Mouse (Mus musculus) thymus, adult 2 months (tissue): ENCODE results near the gene Cdc42bpa. TPM values are rescaled to one million over a fixed set of nuclear protein-coding genes. Genes with fewer than 3 reads are reported as not detected.

Experiments
- DNase-seq: peaks from one replicate; pipeline ENCODE4 v3.0.0; 2021
- H3K27ac ChIP-seq: fragments of 200-500 bp; 2 replicates; pipeline ENCODE4 v1.5.1; 2012; ENCODE audit warnings: low read length, control low read depth; ENCODE audit not compliant: control insufficient read depth, insufficient read depth
- H3K27me3 ChIP-seq: fragments of 200-500 bp; 2 replicates; pipeline ENCODE4 v1.6.1; 2012; ENCODE audit warnings: mild to moderate bottlenecking, low read length, moderate library complexity, mixed read lengths; ENCODE audit not compliant: control insufficient read depth, insufficient read depth
- H3K36me3 ChIP-seq: fragments of 200-500 bp; 2 replicates; pipeline ENCODE4 v1.6.1; 2012; ENCODE audit warnings: mild to moderate bottlenecking, low read length, moderate library complexity; ENCODE audit not compliant: control insufficient read depth, insufficient read depth
- H3K4me1 ChIP-seq: fragments of 200-500 bp; replicated peaks from 2 replicates; pipeline ENCODE4 v1.6.1; 2012; ENCODE audit warnings: low read length; ENCODE audit not compliant: control insufficient read depth, insufficient read depth
- H3K4me3 ChIP-seq: fragments of 200-500 bp; 2 replicates; pipeline ENCODE4 v1.5.1; 2012; ENCODE audit warnings: mild to moderate bottlenecking, low read length, control low read depth, moderate library complexity; ENCODE audit not compliant: control insufficient read depth, insufficient read depth
- CTCF ChIP-seq: fragments of 200-500 bp; IDR thresholded peaks from 2 replicates; pipeline ENCODE4 v1.5.1; 2012; ENCODE audit warnings: mild to moderate bottlenecking, control low read depth, low read length, moderate library complexity, borderline replicate concordance; ENCODE audit not compliant: control insufficient read depth, poor library complexity, insufficient read depth; ENCODE audit errors: extremely low read depth
- POLR2A ChIP-seq: fragments of 200-500 bp; IDR thresholded peaks from 2 replicates; pipeline ENCODE4 v1.6.1; 2012; ENCODE audit warnings: mild to moderate bottlenecking, low read length, control low read depth, moderate library complexity; ENCODE audit not compliant: control insufficient read depth, poor library complexity, insufficient read depth; ENCODE audit errors: extremely low read depth
- WGBS: fragments of 180-500 bp; shearing (Covaris S2); methylation state at CpG from one replicate; pipeline ENCODE4 v1.1.7; 2018; 5-methylcytosine and 5-hydroxymethylcytosine counted together
- polyA plus RNA-seq: library from polyadenylated mRNA; depleted of rRNA; stranded (reverse); fragments of >200 nt; gene quantifications from 2 replicates; pipeline ENCODE4 v1.2.3, GENCODE M21; 2012; rRNA removed

The Cdc42bpa gene
- polyA plus RNA-seq: 3.4 and 3.9 TPM in 2 replicates

DNA sequence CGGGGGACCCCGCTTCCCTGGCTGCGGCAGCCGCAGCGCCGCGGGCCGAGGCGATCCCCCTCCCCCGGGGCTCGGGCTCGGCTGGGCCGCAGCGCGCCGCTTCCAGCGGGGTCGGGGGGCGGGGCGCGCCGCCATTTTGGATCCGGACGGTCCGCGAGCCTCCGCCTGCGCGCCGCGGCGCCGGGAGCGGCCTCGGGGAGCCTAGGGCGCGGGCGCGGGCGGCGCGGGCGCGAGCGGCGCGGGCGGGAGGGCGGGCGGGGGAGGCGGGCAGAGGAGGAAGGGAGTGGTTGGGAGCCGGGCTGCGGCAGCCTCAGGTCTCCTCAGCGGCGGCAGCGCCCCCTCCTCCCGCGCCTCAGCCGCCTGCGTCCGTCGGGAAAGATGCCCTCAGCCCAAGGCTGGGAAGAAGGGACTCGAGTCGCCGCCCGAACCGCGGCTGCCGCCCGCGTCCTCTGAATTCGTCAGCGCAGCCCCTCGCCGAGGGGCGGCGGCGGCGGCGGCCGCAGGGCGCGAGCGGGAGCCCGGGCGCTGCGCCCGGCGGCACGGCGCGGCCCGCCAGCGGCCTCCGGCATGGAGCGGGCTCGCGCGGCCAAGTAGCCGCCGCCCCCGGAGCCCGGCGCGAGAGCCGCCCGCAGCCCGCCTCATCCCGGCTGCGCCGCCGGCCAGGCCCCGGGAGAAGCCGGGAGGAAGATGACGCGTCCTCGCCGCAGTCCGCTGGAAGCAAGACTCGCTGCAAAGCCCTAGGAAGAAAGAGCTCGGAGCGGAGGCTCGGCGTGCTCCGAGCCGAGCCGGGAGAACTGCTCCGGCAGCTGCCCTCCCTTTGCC is at the start of gene Cdc42bpa:
Gene Cdc42bpa, plus strand, starts transcription at position 752 of the 822 bp plus-strand sequence.
- peaks cover 9% of the 10 kb centered on the region for H3K27me3 ChIP-seq
- peak within 1 kb of the TSS; percentile 56 for H3K4me3 ChIP-seq
- H3K4me1 ChIP-seq: peaks cover 6% of the 10 kb centered on the region; the same call in 1 of the 2 replicates
- peak; percentile 61 for DNase-seq
- WGBS: 3% methylated on average over 109 of the region's 128 CpGs
- no peak within 1 kb of the TSS for H3K27ac ChIP-seq
- TF ChIP-seq POLR2A (no peak), CTCF (0 out of 2 replicates have a peak, but pooled peaks have one; percentile 37)
- H3K36me3 ChIP-seq: no peaks in the 10 kb centered on the region

DNA sequence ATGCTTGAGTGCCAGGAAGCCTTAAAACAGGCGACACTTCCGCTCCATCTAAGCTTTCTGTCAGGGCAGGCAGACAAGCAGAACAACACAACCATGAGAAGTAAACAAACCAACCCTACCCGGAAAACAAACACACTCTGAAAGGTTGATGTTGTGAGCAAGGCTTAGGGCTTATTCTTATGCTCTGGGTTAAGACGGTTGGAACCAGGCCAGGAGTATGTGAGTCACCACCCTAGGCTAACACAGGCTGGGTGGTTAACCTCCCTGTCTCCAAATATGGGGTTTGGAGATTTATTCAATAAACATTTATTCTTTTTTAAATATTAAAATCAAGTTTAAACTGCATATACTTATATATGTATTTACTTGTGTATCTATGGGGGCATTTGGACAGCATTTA is 46.8 kb upstream of the Cdc42bpa start:
- Histone ChIP-seq H3K27ac (no peak overlapping the region), H3K27me3 (no peaks in the 10 kb centered on the region), H3K36me3 (no peaks in the 10 kb centered on the region), H3K4me1 (no peaks in the 10 kb centered on the region), H3K4me3 (no peak overlapping the region)
- no peak for DNase-seq
- TF ChIP-seq POLR2A (no peak), CTCF (no peak)
- 86% methylated on average over 4 of the region's 4 CpGs for WGBS

DNA sequence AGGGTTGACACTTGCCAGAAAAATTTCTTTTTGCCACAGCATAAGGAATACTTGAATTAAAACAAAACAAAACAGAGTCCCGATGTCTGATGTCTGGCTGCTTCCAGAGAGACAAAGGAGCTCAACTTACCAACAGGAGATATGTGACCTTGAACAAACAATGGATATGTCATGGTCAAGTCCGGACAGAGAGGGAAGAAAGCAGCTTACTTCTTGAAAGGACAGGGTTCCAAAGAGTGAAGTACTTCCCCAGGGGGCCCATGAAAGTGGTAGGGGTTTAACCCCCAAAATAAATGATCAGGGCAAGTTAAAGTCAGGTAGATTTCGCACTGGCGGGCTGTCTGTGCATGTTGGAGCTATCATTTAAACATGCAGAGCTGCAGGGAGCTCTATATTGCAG is 43.2 kb upstream of the Cdc42bpa start:
- DNase-seq: no peak
- Histone ChIP-seq H3K27me3 (no peaks in the 10 kb centered on the region), H3K27ac (no peak overlapping the region), H3K4me3 (no peak overlapping the region), H3K36me3 (no peaks in the 10 kb centered on the region), H3K4me1 (no peaks in the 10 kb centered on the region)
- TF ChIP-seq POLR2A: no peak
- no peak for TF ChIP-seq CTCF
- 81% methylated on average over 4 of the region's 4 CpGs for whole genome bisulfite sequencing

DNA sequence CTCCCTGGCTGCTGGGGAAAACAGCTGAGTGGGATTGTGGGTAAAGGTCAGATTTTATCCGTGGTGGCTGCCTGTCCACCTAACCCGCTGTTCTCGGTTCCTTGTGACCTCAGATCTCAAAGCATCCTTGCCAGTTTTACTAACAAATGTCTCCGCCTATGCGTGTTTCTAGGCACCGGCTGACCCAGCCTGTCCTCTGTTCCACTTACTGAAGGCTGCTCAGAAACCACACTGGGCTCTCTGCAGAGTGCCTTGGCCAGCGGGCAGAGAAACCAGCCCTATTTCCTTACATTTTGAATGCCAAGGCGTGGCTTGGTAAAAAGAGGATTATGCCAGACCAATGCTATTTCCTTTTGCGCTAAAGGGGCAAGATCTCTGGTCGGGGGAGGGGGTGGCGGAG is 42.8 kb upstream of the Cdc42bpa start:
- H3K27ac ChIP-seq: no peak overlapping the region
- H3K36me3 ChIP-seq: no peaks in the 10 kb centered on the region
- no peaks in the 10 kb centered on the region for H3K4me1 ChIP-seq
- no peak for DNase-seq
- 80% methylated on average over 11 of the region's 11 CpGs for WGBS
- H3K4me3 ChIP-seq: no peak overlapping the region
- H3K27me3 ChIP-seq: no peaks in the 10 kb centered on the region
- no peak for TF ChIP-seq CTCF
- TF ChIP-seq POLR2A: no peak

DNA sequence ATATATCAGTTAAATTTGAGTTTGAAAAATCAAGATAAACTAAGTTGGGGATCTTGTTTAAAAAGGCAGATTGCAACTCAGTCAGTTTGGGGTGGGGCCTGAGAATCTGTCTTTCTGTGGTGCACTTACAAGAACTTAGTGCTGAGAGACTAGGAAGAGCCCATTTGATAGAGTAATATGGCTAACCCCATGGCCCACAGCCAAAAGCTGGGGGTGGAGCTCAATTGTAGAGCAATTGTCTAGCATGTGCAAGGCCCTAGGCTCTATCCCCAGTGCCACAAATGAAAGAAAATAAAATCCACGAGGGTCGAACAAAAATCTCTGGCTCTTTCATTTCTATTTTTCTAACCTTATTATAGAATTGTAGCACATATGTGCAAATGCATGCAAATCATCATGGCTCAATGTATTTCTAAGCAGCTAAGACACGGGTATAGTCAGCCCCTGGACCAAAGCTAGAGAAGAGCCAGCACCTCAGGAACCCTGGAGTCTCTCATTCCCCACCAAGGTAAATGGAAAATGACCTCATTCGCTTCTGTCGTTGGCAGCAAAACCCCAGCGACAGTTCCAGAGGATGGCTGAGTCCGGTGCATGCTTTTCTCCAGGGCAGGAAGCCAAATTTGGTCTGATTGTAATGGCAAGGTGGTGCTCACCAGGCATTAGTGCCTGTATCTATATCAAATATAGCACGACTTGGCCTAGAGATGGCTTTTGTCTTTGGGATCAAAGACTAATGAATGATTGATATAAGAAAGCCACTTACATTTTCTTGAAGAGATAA is 40.4 kb upstream of the Cdc42bpa start:
- Histone ChIP-seq H3K27me3 (no peaks in the 10 kb centered on the region), H3K36me3 (no peaks in the 10 kb centered on the region), H3K4me3 (no peak overlapping the region), H3K4me1 (no peaks in the 10 kb centered on the region), H3K27ac (no peak overlapping the region)
- 95% methylated on average over 8 of the region's 8 CpGs for WGBS
- TF ChIP-seq POLR2A (no peak), CTCF (no peak)
- DNase-seq: no peak

DNA sequence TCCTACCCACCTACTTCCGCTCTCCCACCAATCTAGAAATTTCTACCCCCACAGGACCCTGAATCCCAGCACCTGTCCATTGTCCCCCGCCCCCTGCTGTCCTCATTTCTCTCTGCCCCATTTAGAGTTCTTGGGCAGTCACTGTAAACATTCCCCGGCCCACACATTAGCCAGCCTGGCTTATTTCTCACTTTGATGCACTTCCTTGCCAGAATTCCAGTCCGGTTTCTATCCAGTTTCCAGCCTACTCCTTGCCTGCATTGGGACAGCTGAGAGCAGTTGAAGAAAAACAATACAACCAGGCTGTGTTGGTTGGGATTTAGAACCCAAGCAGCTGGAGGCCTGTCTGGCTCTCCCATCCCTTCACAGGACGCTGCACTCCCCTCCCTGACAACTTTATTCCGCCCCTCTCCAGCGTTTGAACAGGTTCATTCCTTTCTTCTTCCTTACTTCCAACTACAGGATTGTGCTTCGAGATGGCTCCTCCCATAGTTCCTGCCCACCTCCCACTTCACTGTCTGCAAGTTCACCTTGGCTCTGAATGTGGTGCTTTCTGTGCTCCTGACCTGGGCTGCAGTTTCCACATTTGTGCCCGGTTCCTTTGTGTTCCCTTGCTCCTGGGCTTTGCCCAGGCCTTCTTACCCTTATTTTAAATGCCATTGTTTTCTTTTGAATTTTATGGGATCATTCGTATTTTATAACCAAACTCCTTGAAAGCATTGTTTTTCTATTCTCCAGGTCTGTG is 36.4 kb upstream of the Cdc42bpa start:
- Histone ChIP-seq H3K27ac (no peak overlapping the region), H3K27me3 (no peaks in the 10 kb centered on the region), H3K36me3 (no peaks in the 10 kb centered on the region), H3K4me3 (no peak overlapping the region), H3K4me1 (no peaks in the 10 kb centered on the region)
- WGBS: 88% methylated on average over 10 of the region's 10 CpGs
- TF ChIP-seq CTCF (no peak), POLR2A (no peak)
- no peak for DNase-seq
